Mouse (Mus musculus) brain, embryonic 14.5 days (tissue): ENCODE measurements at regions not wholly inside any gene's neighbourhood (a gene's known extent, or its start where the extent isn't known, plus 50 kb on each side); places are given as distances from the start of the nearest gene placed in this dataset.

Source experiments
- CTCF ChIP-seq: fragments of 200-500 bp; IDR thresholded peaks from 2 replicates; pipeline ENCODE4 v1.5.1; 2012; ENCODE audit warnings: inconsistent platforms, mild to moderate bottlenecking, moderate library complexity, borderline replicate concordance; ENCODE audit not compliant: insufficient read depth, insufficient read length; ENCODE audit errors: extremely low read depth
- POLR2A ChIP-seq: fragments of 200-500 bp; IDR thresholded peaks from 2 replicates; pipeline ENCODE4 v1.6.1; 2012; ENCODE audit warnings: mild to moderate bottlenecking, inconsistent platforms, borderline replicate concordance; ENCODE audit not compliant: poor library complexity, insufficient read depth, insufficient read length, severe bottlenecking; ENCODE audit errors: extremely low read depth

- TF ChIP-seq POLR2A (no peak), CTCF (no peak)
Measured at GRCm38 (mm10) chr3:147132830-147133229, 280.7 kb downstream of the Ttll7 start.
